Mouse (Mus musculus) stomach, embryonic 16.5 days (tissue): ENCODE measurements around the gene Apob. TPM values are rescaled to one million over a fixed set of nuclear protein-coding genes. Genes with fewer than 3 reads are reported as not detected.
A peak's percentile ranks its signal among the peaks of the same experiment; 100 is the strongest.

Source experiments
- ATAC-seq: fragments of 200-750 bp; cut with Nextera tagmentation; 2 replicates; pipeline ENCODE4 v1.8.0; 2017; ENCODE audit warnings: moderate number of reproducible peaks, moderate TSS enrichment; ENCODE audit not compliant: insufficient read depth, low FRiP score
- H3K27ac ChIP-seq: fragments of 300-500 bp; sonication (generic); 2 replicates; pipeline ENCODE4 v1.5.1; 2014; ENCODE audit warnings: low read length
- H3K27me3 ChIP-seq: fragments of 300-500 bp; sonication (generic); 2 replicates; pipeline ENCODE4 v1.6.1; 2014; ENCODE audit warnings: low read length, control low read depth, mixed read lengths; ENCODE audit not compliant: control insufficient read depth, insufficient read depth
- H3K36me3 ChIP-seq: fragments of 300-500 bp; sonication (generic); 2 replicates; pipeline ENCODE4 v1.6.1; 2014; ENCODE audit warnings: low read length; ENCODE audit not compliant: control insufficient read depth, insufficient read depth
- H3K4me1 ChIP-seq: fragments of 300-500 bp; sonication (generic); 2 replicates; pipeline ENCODE4 v1.6.1; 2014; ENCODE audit warnings: low read length, control low read depth, mixed read lengths; ENCODE audit not compliant: control insufficient read depth, insufficient read depth
- H3K4me2 ChIP-seq: fragments of 300-500 bp; sonication (generic); 2 replicates; pipeline ENCODE4 v1.6.1; 2014; ENCODE audit warnings: low read depth, low read length, mixed read lengths
- H3K4me3 ChIP-seq: fragments of 300-500 bp; sonication (generic); replicated peaks from 2 replicates; pipeline ENCODE4 v1.5.1; 2014; ENCODE audit warnings: mild to moderate bottlenecking, low read length
- H3K9ac ChIP-seq: fragments of 300-500 bp; sonication (generic); 2 replicates; pipeline ENCODE4 v1.6.1; 2014; ENCODE audit warnings: low read length
- H3K9me3 ChIP-seq: fragments of 300-500 bp; sonication (generic); replicated peaks from 2 replicates; pipeline ENCODE4 v1.6.1; 2016; ENCODE audit warnings: low read length, control low read depth; ENCODE audit not compliant: control insufficient read depth
- WGBS: fragments of 180-500 bp; shearing (Covaris S2); extraction: QIAGEN DNeasy Blood & Tissue Kit; methylation state at CpG from one replicate; pipeline ENCODE4 v1.1.7; 2014; 5-methylcytosine and 5-hydroxymethylcytosine counted together
- polyA plus RNA-seq: library from polyadenylated mRNA; unstranded; fragments of >200 nt; fragmentation: Nextera tagmentation; extraction: Ambion mirVana; gene quantifications from 2 replicates; pipeline ENCODE4 v1.2.1, GENCODE M21; 2015

Apob gene
- polyA plus RNA-seq, 1 experiment from 2014 or later: 19.0 TPM

DNA sequence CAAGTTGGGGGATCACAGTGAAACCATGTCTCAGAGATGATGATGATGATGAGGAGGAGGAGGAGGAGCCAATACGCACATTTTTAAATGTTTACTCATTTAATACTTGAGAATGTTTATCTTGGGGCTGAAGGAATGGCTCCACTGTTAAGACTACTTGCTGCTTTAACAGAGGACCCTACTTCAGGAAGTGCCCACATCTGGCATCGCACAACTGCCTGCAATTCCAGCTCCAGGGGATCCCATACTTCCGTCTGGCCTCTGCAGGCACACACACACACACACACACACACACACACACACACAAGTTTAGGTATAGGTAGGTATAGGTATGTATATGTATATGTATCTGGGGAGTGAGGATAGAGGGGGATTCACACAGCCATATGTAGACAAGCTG, 6.6 kb upstream of the Apob start:
- Histone ChIP-seq H3K9ac (no peak overlapping the region), H3K4me1 (no peaks in the 10 kb centered on the region), H3K9me3 (no peaks in the 10 kb centered on the region), H3K27ac (no peak overlapping the region), H3K36me3 (no peaks in the 10 kb centered on the region), H3K27me3 (no peaks in the 10 kb centered on the region), H3K4me3 (no peak overlapping the region), H3K4me2 (no peak overlapping the region)
- 50% methylated on average over 3 of the region's 3 CpGs for WGBS
- ATAC-seq: no peak

DNA sequence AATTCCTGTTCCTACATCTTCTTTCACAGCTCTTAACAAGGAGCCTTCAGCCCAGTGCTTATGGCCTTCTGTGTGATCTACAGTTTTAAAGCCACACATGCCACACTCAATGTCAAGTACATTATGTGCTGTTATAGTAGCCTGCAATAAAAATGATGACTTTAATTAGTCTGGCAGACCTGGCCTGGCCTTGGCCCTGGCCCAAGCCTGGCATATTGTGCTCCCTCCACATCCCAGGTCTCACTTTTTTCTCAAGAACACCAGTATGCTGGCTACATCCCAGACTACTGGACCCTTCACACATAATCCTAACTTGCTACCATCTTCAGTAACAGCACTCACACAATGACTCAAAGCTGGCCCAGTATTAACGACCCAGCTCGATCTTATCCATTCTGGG, 5.7 kb upstream of the Apob start:
- no peak for ATAC-seq
- no peak overlapping the region for H3K9ac ChIP-seq
- 90% methylated on average over 2 of the region's 2 CpGs for WGBS
- H3K36me3 ChIP-seq: no peaks in the 10 kb centered on the region
- H3K4me2 ChIP-seq: no peak overlapping the region
- H3K4me3 ChIP-seq: no peak overlapping the region
- H3K27me3 ChIP-seq: no peaks in the 10 kb centered on the region
- no peak overlapping the region for H3K27ac ChIP-seq
- no peaks in the 10 kb centered on the region for H3K9me3 ChIP-seq
- no peaks in the 10 kb centered on the region for H3K4me1 ChIP-seq

DNA sequence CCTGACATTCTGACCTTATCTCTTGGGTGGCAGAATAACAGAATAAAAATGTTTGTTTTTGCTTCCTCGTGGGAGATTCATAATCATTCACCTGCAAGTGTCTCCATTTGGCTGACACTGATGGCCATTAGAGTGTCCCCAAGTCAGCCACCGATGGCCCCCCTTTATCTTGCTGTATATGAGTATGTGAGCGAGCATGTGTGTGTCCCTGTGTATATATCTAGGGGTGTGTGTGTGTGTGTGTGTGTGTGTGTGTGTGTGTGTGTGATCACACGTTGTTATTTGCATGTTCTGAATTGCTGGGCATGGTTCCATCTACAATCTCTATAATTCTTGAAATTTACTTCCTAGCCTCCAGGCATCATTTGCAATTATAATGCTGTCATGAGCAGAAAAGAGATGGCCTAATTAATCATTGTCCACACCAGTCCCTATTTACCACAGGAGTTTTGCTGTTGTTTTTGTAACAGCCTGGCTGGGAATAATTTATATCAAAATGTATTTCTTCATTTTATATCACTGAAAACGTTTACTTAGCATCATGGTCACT, 3.6 kb upstream of the Apob start:
- Histone ChIP-seq H3K9ac (no peak overlapping the region), H3K27me3 (no peaks in the 10 kb centered on the region), H3K4me1 (no peaks in the 10 kb centered on the region), H3K9me3 (no peaks in the 10 kb centered on the region), H3K36me3 (no peaks in the 10 kb centered on the region), H3K27ac (no peak overlapping the region), H3K4me3 (no peak overlapping the region), H3K4me2 (no peak overlapping the region)
- 45% methylated on average over 5 of the region's 5 CpGs for WGBS
- ATAC-seq: no peak

DNA sequence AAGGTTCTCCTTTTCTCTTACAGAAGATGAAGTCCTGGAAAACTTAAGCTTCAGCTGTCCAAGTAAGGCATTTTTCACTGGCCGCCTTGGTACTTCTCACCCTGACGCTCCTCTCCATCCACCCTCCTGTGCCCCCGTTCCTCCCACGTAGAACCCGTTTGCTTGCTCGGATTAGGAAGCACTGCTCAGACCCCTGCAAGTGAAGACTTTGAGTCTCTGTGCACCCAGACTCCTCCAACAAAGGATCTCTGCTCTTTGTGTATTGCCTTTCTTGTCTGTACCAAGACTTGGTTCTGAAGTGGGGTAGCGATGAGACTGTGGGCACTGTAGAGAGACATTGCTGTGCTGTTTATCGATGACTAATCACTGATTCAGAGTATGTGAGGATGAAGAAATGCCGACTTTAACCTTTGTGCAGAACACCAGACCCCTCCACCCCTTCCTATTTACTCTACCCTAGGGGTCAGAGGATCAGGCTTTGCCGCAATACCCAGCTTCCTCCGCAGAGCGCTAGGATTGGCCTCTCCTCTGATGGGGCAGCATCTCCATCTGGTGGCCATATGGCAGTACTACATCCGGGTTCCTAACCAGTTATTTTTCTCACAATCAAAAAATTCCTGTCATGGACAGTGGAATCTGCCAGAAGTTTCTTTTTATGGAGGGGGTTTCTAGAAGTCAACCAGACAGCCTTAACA, 889 bp downstream of the Apob start:
- H3K27ac ChIP-seq: no peak overlapping the region

DNA sequence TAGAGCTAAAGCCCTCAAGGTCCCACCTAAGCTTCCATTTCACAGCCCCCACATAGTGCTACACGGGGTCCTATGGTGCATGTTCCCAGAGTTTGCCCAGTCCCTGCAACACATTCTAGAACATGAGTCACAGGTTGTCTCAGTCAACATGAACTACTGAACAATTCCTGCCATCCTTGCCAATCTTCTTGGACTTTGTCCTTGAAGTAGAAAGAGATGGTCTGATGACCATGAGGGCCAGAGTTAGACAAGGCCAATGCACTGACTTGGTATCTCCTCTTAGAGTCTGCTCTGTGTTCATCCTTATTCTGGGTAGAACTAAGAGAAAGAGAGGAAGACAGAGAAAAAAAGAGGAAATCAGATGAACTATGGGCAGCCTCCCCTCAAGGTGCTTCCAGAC, 7.0 kb downstream of the Apob start:
- Histone ChIP-seq H3K4me2 (no peak overlapping the region), H3K4me3 (no peak overlapping the region), H3K4me1 (no peaks in the 10 kb centered on the region), H3K27ac (no peak overlapping the region), H3K9me3 (no peaks in the 10 kb centered on the region), H3K9ac (no peak overlapping the region), H3K36me3 (no peaks in the 10 kb centered on the region), H3K27me3 (no peaks in the 10 kb centered on the region)
- no peak for ATAC-seq
- WGBS: 87% methylated on average over 1 of the region's 1 CpGs

More for the DNA sequence above, 889 bp downstream of the Apob start:
- Histone ChIP-seq H3K27me3 (no peaks in the 10 kb centered on the region), H3K36me3 (no peaks in the 10 kb centered on the region), H3K4me2 (peak overlapping the region; percentile 21; the same call in 1 of the 2 replicates), H3K9me3 (no peaks in the 10 kb centered on the region), H3K9ac (no peak overlapping the region), H3K4me3 (no peak overlapping the region), H3K4me1 (no peaks in the 10 kb centered on the region)
- 52% methylated on average over 13 of the region's 13 CpGs for WGBS
- ATAC-seq: peak; percentile 65; the same call in 1 of the 2 replicates

DNA sequence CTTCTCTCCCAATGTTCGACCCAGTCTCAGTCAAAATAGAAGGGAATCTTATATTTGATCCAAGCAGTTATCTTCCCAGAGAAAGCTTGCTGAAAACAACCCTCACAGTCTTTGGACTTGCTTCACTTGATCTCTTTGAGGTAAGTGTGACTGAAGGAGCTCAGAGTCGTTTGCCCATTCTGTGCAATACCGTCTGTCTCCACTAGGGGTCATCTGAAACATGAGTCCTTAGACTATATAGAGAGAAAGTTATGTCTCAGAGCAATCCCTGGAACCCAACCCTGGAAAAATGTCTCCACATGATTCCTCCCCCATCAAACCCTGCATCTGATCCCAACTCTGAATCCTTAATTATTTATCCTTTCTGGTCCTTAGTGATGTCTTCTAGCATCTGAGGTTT, 13.4 kb downstream of the Apob start:
- H3K9me3 ChIP-seq: no peaks in the 10 kb centered on the region
- no peaks in the 10 kb centered on the region for H3K27me3 ChIP-seq
- H3K27ac ChIP-seq: no peak overlapping the region
- H3K4me1 ChIP-seq: no peaks in the 10 kb centered on the region
- ATAC-seq: no peak
- H3K36me3 ChIP-seq: no peaks in the 10 kb centered on the region
- 7% methylated on average over 3 of the region's 3 CpGs for WGBS
- H3K4me3 ChIP-seq: no peak overlapping the region
- no peak overlapping the region for H3K4me2 ChIP-seq
- no peak overlapping the region for H3K9ac ChIP-seq

DNA sequence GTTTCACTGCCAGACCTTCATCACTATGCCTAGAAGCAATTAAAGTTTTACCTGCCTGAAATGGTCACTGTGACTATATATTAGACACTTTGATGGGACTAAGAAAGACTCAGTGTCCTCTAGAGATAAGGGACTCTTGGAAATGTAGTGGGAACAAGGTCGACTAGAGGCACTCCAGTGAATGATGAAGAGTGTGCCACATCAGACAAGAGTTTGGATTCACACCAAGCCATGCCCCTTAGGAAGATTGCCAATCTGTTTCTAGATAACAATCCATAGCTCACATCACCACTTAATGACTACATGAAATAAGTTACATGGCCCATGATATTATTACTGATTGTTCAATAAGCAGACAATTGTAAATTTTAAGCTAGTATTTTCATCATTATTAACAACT, 14.1 kb downstream of the Apob start:
- Histone ChIP-seq H3K27ac (no peak overlapping the region), H3K4me3 (no peak overlapping the region), H3K36me3 (no peaks in the 10 kb centered on the region), H3K9ac (no peak overlapping the region), H3K27me3 (no peaks in the 10 kb centered on the region), H3K9me3 (no peaks in the 10 kb centered on the region), H3K4me1 (no peaks in the 10 kb centered on the region), H3K4me2 (no peak overlapping the region)
- no peak for ATAC-seq
- 35% methylated on average over 1 of the region's 1 CpGs for WGBS

DNA sequence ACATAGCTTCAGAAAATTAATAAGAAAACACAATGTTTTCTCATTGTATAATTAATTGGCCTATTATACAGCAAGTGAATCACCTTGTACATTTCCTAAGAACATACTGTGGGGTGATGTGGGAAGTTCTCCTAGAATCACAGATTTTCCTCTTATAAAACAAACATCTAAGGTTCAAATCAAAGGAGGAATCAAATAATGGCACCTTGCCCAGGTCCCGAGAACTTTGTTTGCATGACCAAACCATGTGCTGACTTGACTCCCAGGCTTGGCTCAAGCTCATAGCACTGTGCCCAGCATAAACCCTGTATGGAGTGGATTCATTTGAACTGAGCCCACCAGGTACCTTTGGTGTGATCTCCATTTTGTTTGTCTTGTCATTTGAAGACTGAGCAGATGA, 43.5 kb downstream of the Apob start:
- no peak overlapping the region for H3K27ac ChIP-seq
- 50% methylated on average over 1 of the region's 1 CpGs for WGBS
- H3K36me3 ChIP-seq: no peaks in the 10 kb centered on the region
- H3K4me3 ChIP-seq: no peak overlapping the region
- no peaks in the 10 kb centered on the region for H3K27me3 ChIP-seq
- H3K4me1 ChIP-seq: no peaks in the 10 kb centered on the region
- no peaks in the 10 kb centered on the region for H3K9me3 ChIP-seq
- no peak overlapping the region for H3K9ac ChIP-seq
- H3K4me2 ChIP-seq: no peak overlapping the region
- no peak for ATAC-seq

DNA sequence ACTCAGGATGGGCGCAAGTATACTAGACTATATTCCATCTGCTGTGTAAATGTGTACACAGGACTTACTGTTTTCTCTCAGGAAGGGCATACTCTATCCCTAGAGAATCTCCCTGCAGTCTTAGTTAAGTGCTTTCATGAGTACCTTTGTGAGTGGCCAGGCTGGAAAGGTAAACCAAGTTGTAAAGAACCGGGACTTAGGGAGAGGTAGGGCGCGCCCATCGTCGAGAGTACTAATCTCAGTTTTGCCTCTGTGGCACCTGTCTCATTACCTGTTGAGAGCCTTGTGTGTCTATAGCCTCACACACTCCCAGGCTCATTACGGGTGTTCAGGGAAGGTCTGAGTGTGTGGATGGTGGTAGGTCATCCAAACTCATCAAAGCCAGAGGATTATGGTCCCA, 52.1 kb downstream of the Apob start:
- no peaks in the 10 kb centered on the region for H3K4me1 ChIP-seq
- no peak overlapping the region for H3K27ac ChIP-seq
- H3K4me3 ChIP-seq: no peak overlapping the region
- no peaks in the 10 kb centered on the region for H3K36me3 ChIP-seq
- ATAC-seq: no peak
- no peak overlapping the region for H3K4me2 ChIP-seq
- no peaks in the 10 kb centered on the region for H3K27me3 ChIP-seq
- 86% methylated on average over 7 of the region's 7 CpGs for WGBS
- no peaks in the 10 kb centered on the region for H3K9me3 ChIP-seq
- H3K9ac ChIP-seq: no peak overlapping the region
